Mouse (Mus musculus) natural killer cell, adult 2 months (primary cell): ENCODE data around the gene Bag5.
A peak's percentile ranks its signal among the peaks of the same experiment; 100 is the strongest.
"Not testable (repeated sequence)": the region's sequence is repeated elsewhere in the genome, so short reads cannot be mapped to it uniquely, and the experiment has no call there.

Experiments used
- DNase-seq, 2 experiments: peaks; one replicate each; pipeline ENCODE4 v3.0.0; 2022; ENCODE audit warnings: low spot score in 2 of 2

The Bag5 gene

GRCm38 (mm10) chr12:111675797-111676580, 37.1 kb downstream of the Bag5 start:
- DNase-seq: no peak

DNA sequence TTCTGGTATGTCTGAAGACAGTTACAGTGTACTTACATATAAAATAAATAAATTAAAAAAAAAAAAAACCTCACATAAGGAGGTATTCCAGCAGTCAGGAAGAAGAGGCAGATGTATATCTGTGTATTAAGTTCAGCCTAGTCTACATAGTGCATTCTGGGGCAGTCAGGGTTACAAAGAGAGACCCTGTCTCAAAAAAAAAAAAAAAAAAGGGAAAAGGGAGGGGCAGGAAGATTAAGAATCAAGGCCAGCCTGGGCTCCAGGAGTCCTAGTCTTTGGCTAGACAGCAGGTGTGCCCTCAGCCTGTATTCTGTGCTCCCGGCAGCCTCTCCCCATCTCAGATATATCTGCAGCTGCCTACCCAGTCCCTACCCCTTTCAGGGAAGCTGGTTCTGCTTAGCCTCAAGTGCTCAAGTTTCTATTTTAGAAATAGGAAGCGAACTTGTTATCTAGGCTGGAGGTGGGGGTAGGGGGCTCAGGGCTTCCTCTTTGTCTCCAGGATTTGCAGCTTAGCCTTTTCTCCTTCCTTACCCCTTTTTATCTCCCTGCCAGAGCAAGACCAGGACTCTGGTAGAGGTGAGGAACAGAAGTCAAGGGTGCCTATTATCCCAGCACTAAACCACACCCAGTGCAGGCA, 38.1 kb downstream of the Bag5 start:
- DNase-seq: no peak

DNA sequence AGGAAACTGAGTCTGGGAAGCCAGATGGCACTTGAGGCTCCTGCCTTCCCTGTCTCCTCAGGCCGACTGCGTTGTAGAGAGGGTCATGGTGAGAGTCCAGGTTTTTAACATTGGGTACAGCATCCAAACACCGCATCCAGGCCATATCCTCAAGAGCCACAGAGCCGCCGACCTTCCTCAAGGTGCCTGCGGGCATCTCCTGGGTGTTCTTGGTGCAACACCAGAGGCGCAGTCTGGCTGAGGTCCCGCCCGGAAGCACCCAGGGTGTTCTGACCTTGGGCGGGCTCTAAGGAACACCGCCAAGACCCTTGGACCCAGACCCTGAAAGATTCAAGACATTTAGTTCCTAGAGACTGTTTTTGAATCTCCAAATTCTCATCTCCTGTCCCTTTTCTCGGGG, 40.5 kb downstream of the Bag5 start:
- no peak for DNase-seq

DNA sequence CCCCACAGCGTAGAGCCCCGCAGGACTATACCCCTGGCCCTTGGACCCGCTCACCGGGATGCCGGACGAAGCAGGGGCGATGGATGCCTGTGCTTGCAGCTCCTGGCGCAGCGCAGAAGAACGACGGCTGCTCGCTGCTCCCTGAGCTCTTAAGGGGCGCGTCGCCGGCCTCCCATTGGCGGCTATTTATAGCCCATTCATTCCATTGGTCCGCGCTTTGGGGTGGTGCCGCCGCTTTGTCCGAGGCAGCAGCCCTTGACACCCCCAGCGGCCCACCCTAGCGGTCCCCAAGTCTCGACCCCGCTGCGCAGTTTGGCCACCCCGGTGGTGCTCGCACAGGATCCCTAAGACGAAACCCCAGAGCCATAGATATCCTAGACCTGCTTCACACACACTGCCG, 40.9 kb downstream of the Bag5 start, which contains the start of gene Ckb:
Gene Ckb (minus strand): TSS at position 163 of the 400 bp plus-strand sequence.
- DNase-seq: no peak

DNA sequence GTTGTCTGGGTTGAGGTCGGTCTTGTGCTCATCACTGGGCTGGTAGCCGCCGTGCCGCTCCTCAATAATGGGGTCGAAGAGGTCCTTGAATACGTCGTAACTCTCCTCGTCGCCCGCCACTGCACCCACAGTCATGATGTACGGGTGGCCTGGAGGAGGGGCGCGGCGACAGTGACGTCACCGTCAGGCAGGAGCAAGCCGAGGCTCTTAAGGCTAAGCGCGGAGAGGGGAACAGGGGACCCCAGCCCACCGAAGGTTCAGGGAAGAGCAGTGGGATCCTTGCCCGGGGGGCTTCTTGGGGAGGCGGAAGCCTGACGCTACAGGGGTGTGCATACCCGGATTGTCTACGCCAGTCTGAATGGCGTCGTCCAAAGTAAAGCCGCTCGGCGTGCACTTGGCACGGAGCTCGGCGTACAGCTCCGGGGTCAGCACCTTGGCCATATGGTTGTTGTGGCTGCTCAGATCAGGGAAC, 41.6 kb downstream of the Bag5 start:
- DNase-seq: peak; percentile 36 to 43

DNA sequence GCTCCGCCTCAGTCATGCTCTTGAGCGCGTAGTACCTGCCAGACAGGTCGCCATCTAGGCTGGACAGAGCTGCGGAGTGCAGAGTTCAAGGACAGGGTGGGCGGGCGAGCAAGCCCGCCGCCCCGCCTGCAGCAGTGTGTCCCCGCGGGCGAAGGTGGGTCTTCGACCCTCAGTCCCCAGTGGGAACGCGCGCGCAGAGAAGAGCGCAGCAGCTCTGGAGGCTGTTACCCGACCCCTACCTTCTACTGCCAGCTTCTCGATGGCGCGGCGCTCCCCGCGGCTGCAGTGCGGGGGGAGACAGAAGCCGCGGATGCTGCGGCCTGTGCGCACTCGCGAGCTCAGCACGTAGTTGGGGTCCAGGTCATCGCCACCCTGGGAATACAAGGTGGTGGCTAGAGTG, 42.1 kb downstream of the Bag5 start:
- DNase-seq: no peak

DNA sequence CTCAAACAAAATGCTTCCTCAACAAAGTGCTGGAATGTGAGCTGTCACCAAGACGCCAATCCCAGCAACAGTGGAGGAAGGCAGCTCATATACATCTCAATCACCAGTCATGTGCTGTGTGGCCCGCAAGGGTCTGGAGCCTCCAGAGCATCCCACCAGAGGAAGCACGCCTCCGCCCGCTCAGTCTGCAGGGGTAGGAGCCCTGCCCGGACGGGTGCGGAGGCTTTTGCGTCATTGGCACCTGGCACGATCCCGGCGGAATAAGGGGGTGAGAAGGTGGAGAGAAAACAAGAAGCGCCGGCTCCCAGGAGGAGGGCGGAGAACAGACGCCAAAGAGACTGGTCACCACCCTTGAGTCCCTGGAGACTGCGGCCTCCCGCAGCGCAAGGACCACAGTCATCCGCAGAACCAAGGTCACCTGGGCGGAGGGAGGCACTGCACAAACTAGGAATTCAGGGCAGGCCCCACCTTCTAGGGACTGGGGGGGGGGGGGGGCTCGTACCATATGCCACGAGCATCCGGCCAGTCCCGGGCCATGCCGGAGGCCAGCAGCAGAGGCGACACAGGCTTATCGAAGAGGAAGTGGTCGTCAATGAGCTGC, 42.6 kb downstream of the Bag5 start:
- DNase-seq: peak; percentile 28 to 36

DNA sequence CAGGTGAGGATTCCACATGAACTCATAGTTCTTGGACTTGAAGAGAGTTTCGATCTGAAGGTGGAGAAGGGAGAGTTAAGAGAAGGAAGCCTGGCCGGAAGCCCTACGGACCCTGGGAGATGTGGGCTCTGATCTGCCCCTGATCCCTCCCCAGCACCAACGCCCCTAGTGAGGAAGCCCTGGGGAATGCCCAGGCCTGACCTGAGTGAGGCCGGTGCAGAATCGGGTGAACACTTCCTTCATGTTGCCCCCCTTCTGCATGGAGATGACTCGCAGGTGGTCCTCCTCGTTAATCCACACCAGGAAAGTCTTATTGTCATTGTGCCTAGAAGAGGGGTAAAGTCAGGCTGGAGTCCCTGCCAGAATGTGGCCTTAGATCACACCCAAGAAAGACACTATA, 43.1 kb downstream of the Bag5 start:
- no peak for DNase-seq

DNA sequence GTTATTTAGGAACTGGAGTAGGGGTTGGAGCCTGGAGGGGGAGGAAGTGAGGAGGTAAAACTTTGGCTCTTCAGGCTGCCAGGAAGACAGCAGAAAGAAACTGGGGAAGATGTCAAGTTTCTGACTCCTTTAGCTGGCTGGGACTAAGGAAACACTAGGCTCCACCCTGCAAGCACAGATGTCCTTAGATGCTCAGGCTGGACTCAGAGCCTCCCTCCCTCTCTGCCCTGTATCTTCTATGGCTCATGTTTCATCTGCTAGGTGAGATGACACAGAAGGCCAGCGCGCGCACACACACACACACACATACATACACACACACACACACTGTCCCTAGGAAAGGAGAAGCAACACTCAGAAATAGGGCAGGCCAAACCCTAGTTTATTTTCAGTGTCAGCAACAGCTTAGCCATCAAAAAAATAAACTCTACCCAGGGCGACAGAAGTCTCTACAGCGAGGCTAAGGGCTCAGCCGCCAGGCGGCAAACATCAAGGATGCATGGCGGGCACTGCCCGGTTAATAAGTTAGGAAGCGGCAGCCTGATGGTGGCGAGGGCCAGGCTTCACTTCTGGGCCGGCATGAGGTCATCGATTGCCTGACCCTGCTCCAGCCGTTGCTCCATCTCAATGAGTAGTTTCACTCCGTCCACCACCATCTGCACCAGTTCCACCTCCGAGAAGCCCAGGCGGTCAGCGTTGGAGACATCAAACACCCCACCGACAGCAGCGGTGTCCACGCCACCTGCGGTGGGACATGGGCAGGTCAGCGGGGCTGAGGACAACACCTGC, 43.9 kb downstream of the Bag5 start:
- no peak for DNase-seq

DNA sequence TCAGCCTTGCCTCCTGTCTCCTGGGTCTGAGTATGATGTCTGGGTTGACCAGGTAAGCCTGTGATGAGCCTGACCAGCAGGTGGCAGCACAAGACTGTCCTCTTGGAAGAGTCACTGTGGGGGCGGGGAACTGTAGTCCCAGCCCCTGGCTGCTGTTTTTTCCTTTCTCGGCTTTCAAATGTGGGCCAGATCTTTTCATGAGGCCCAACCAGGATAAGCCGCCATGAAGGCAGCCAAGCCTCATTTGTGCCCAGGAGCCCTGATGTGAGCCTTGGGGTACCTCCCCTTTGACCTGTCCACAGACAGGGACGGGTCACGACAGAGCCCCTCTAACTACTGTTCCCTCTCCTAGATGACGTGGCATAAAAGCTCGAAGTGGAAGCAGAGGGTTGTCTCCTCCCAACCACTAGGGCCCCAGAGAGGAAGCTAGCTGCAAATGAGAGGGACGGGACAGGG, 44.6 kb downstream of the Bag5 start:
- peak; percentile 84 to 90 for DNase-seq

- no peak for DNase-seq
These were observed 45.6 kb downstream of the Bag5 start for GRCm38 (mm10) chr12:111667421-111667820.

DNA sequence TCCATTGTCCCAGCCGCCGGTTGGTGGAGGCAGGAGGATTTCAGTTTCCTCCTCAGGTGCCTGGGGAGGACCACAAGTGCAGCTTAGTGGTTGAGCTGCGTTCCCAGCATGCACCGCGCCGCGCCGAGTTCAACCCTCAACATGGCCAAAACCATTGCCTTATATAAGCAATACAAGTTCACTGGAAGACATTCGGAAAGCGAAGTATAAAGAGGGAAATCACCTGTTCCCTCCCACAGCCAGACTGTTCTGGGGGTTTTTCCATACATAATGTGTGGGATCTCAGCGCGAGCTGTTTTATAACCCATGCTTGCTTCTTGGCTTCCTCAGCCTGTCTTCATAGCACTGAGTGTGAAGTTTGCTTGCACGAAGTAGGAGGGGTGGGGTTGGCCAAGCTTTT, 46.7 kb downstream of the Bag5 start:
- DNase-seq: no peak

DNA sequence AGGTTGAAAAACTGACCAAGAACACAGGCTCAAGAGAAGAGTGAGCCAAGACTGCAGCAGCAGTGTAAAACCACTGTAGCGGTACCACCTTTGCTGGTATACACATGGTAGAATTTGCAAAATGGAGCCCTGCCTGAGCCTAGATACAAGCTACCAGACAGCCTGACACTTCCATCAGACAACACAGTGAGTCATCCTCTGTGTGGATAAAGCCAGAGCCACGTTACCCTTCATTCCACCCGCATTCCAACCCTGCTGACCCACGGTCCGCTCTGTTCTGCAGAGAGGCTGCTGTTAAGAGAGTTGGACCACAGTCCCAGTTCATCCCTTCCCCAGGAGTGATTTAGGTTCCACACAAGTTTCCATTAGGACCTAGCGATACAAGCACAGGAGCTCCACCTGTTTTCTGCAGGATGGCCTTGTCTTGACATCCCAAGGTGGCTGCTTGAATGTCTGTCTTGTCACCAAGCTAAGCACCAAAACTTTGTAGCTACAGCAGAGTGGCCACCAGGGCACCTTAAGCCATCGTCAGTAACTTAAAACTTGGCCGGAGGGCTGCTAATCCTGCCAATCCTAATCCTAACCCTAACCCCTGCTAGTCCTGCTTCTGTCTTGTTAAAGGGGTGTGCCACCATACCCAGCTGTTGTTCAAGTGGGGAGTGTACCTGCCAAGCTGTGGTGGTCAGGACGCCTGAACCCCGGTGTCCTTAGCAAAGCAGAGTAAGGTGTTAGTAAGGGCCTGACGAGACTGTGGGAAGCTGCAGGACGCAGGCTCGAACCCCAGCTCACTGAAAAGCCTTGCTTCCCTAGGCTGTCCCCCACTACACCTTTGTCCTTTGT, 47.8 kb downstream of the Bag5 start:
- DNase-seq: no peak

DNA sequence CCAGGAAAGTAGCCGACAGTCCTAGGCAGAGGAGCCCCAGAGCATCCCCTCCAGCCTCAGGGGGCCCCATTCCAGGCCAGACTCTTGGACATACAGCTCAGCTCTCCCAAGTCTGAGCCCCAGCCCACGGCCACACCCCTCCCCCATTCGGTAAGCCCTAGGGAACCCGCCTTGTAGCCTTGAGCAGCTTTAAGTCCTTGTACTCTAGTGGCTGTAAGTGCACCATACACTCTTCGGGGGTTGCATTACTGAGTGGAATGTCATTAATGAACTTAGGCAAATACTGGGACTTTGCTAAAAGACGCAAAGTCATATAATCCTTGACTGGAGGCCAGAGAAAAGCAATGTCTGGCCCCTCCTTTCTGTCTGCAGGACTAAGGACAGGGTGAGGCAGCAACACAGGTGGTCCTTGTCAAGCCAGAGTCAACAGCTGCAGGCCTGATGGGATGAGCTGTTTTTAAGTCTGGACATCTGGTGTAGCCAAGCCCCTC, 48.9 kb downstream of the Bag5 start:
- DNase-seq: no peak

GRCm38 (mm10) chr12:111663228-111664143, 49.6 kb downstream of the Bag5 start:
- no peak for DNase-seq

DNA sequence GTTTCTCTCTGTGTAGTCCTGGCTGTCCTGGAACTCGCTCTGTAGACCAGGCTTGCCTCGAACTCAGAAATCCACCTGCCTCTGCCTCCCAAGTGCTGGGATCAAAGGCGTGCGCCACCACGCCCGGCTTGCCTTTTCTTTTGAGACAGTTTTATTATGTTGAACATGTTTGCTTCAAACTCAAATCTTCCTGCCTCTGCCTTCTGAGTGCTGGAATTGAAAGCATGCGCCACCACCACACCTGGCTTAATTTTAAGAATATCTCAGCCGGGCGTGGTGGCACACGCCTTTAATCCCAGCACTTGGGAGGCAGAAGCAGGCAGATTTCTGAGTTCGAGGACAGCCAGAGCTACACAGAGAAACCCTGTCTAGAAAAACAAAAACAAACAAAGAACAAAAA, 51.5 kb downstream of the Bag5 start:
- not testable (repeated sequence) for DNase-seq

DNA sequence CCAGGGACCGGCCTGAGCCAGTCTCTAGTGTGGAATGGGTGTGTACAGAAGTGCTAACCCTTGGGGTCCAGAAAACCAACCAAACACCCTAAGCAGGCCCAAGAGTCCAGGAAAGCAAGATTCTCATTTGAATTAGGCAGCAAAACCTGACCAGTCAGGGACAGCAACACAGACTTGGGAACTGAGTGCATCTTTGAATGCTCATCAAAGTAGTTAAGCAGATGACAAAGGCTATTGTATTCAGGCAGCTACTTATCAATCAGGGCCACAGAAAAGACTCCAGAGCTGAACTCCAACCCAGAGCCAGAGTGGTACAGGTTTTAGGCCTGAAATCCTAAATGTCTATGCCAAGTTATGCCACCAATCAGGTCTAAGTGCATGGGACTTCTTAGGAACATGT, 52.4 kb downstream of the Bag5 start:
- no peak for DNase-seq
